Mouse (Mus musculus): ENCODE results near the gene Dpysl4. TPM values are rescaled to one million over a fixed set of nuclear protein-coding genes. Genes with fewer than 3 reads are reported as not detected.

The Dpysl4 gene
- total and polyA plus RNA-seq, 3 experiments, result not detected

- H3K36me3 ChIP-seq (replicated peaks in 1 of 2; ENCODE audit: control insufficient read depth in 1 of 2, insufficient read depth in 1 of 2, low read length in 1 of 2), result no peaks in the 10 kb centered on the region
- dilution Hi-C loops (cut with MboI; ENCODE audit: extremely low pct_ligation_motif_present, extremely low pct_unique_long_range_greater_than_20kb, low sequenced_read_pairs), result no loop called here
- TF ChIP-seq GABPA (IDR thresholded peaks at IDR 0.05; ENCODE audit: insufficient replicate concordance, low read depth, low read length), result no peak
- 0 out of 2 replicates have a peak, but pooled peaks have one; percentile 13 for TF ChIP-seq MYC (IDR thresholded peaks at IDR 0.05; ENCODE audit: low read depth, low read length)
- TF ChIP-seq MEF2A (IDR thresholded peaks at IDR 0.05; ENCODE audit: borderline replicate concordance, low read depth, low read length), result peak; percentile 89
- TF ChIP-seq SMC3 (IDR thresholded peaks at IDR 0.05; ENCODE audit: low read depth, low read length), result peak; percentile 23; the same call in 1 of the 2 replicates
- TF ChIP-seq ELF1 (IDR thresholded peaks at IDR 0.05; ENCODE audit: low read depth, low read length), result peak; percentile 26; the same call in 1 of the 2 replicates
- TF ChIP-seq RAD21 (IDR thresholded peaks at IDR 0.05; ENCODE audit: low read depth, low read length), result peak; percentile 38
- no peak for TF ChIP-seq BHLHE40 (IDR thresholded peaks at IDR 0.05; ENCODE audit: low read depth, low read length)
- peak; percentile 38 to 64; a peak in 3 of 4 replicates for TF ChIP-seq CTCF (conservative IDR thresholded peaks at IDR 0.05 in 1 of 2, IDR thresholded peaks at IDR 0.05 in 1 of 2; ENCODE audit: low read depth in 2 of 2, low read length in 2 of 2)
- TF ChIP-seq ZKSCAN1 (IDR thresholded peaks at IDR 0.05; ENCODE audit: borderline replicate concordance, low read depth, low read length), result no peak
- peak; percentile 51; the same call in 1 of the 2 replicates for TF ChIP-seq NELFE (IDR thresholded peaks at IDR 0.05; ENCODE audit: low read depth, low read length)
- H3K27me3 ChIP-seq (replicated peaks), result peaks cover 85% of the 10 kb centered on the region
- in situ Hi-C loops (cut with MboI; ENCODE audit: low pct_ligation_motif_present, low pct_unique_long_range_greater_than_20kb, low sequenced_read_pairs), result no loop called here
- H3K4me3 ChIP-seq (replicated peaks in 1 of 3; ENCODE audit: low read depth in 2 of 3, low read length in 2 of 3, poor library complexity in 1 of 3), result no peak overlapping the region
- DNase-seq (ENCODE audit: extremely low read depth), result peak; percentile 48
- H3K9me3 ChIP-seq (replicated peaks; ENCODE audit: low read length), result no peaks in the 10 kb centered on the region
- no peaks in the 10 kb centered on the region for H3K4me1 ChIP-seq (ENCODE audit: control insufficient read depth in 1 of 2, insufficient read depth in 2 of 2)
- H3K4me2 ChIP-seq (ENCODE audit: insufficient read depth, low read depth, poor library complexity, severe bottlenecking), result no peak overlapping the region
- H3K27ac ChIP-seq (ENCODE audit: insufficient read depth, low read depth), result no peak overlapping the region
- no peak overlapping the region for H3K9ac ChIP-seq (ENCODE audit: insufficient read depth, low read depth)
- H3K79me2 ChIP-seq (replicated peaks; ENCODE audit: control insufficient read depth, extremely low read depth, insufficient read depth, poor library complexity, severe bottlenecking), result no peaks in the 10 kb centered on the region
These were observed 17.6 kb upstream of the Dpysl4 start for GRCm38 (mm10) chr7:139068182-139068623.

DNA sequence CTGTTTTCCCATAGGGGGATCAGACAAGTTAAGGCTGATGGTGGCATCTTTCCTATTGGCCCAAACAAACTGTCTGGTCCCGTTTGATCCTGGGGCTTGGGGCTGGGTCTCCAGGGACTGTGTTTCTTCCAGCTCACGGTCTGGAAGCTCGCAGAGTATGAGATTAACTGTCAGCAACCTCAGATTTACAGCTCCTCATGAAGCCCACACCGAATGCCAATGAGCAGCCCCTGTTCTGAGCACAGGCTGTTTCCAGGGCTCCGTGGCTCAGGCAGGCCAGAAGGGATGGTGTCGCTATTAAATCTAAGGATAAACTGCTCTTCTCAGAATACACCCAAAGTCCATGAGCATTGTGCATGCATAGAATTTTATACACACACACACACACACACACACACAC lies 11.6 kb upstream of the Dpysl4 start:
- Histone ChIP-seq H3K27me3 (replicated peaks) (peaks cover 94% of the 10 kb centered on the region), H3K79me2 (replicated peaks; ENCODE audit: control insufficient read depth, extremely low read depth, insufficient read depth, poor library complexity, severe bottlenecking) (no peaks in the 10 kb centered on the region), H3K9ac (ENCODE audit: insufficient read depth, low read depth) (no peak overlapping the region), H3K4me3 (replicated peaks in 1 of 3; ENCODE audit: low read depth in 2 of 3, low read length in 2 of 3, poor library complexity in 1 of 3) (no peak overlapping the region), H3K4me2 (ENCODE audit: insufficient read depth, low read depth, poor library complexity, severe bottlenecking) (no peak overlapping the region), H3K4me1 (ENCODE audit: control insufficient read depth in 1 of 2, insufficient read depth in 2 of 2) (no peaks in the 10 kb centered on the region), H3K27ac (ENCODE audit: insufficient read depth, low read depth) (no peak overlapping the region), H3K36me3 (replicated peaks in 1 of 2; ENCODE audit: control insufficient read depth in 1 of 2, insufficient read depth in 1 of 2, low read length in 1 of 2) (no peaks in the 10 kb centered on the region), H3K9me3 (replicated peaks; ENCODE audit: low read length) (no peaks in the 10 kb centered on the region)
- DNase-seq (ENCODE audit: extremely low read depth), result no peak
- in situ Hi-C loops (cut with MboI; ENCODE audit: low pct_ligation_motif_present, low pct_unique_long_range_greater_than_20kb, low sequenced_read_pairs), result no loop called here
- dilution Hi-C loops (cut with MboI; ENCODE audit: extremely low pct_ligation_motif_present, extremely low pct_unique_long_range_greater_than_20kb, low sequenced_read_pairs), result no loop called here
- TF ChIP-seq USF2 (conservative IDR thresholded peaks at IDR 0.05; ENCODE audit: low read depth, low read length), result no peak
- no peak for TF ChIP-seq EP300 (IDR thresholded peaks at IDR 0.05; ENCODE audit: low read length)
- no peak for TF ChIP-seq MXI1 (IDR thresholded peaks at IDR 0.05; ENCODE audit: low read depth, low read length)
- TF ChIP-seq JUND (conservative IDR thresholded peaks at IDR 0.05; ENCODE audit: low read depth, low read length), result no peak
- TF ChIP-seq KAT2A (IDR thresholded peaks at IDR 0.05; ENCODE audit: insufficient replicate concordance, low read length), result no peak
- TF ChIP-seq POLR2AphosphoS2 (IDR thresholded peaks at IDR 0.05; ENCODE audit: low read depth, low read length), result no peak
- no peak for TF ChIP-seq USF1 (IDR thresholded peaks at IDR 0.05; ENCODE audit: low read depth, low read length)
- no peak for TF ChIP-seq RCOR1 (conservative IDR thresholded peaks at IDR 0.05; ENCODE audit: low read depth, low read length)

All from CH12.LX (cell line).